Mouse (Mus musculus): ENCODE measurements around the gene Mnd1. TPM values are rescaled to one million over a fixed set of nuclear protein-coding genes. Genes with fewer than 3 reads are reported as not detected.

Gene Mnd1
- polyA plus RNA-seq, 2 experiments from 2014 or later = 1.7 to 3.8 TPM

GRCm38 (mm10) chr3:84041739-84042138 is 113.8 kb downstream of the Mnd1 start:
- ATAC-seq = no peak

- peak; percentile 78 for ATAC-seq
These were observed 115.0 kb downstream of the Mnd1 start for GRCm38 (mm10) chr3:84040476-84041082.

GRCm38 (mm10) chr3:84039646-84040475 is 115.7 kb downstream of the Mnd1 start, which contains the start of gene Tmem131l:
Tmem131l (minus strand) TSS chr3:84040175.
- ATAC-seq = peak; percentile 33

GRCm38 (mm10) chr3:84038981-84039645 is 116.5 kb downstream of the Mnd1 start:
- peak; percentile 8 for ATAC-seq

- no peak for ATAC-seq
These were observed 117.5 kb downstream of the Mnd1 start for GRCm38 (mm10) chr3:84038126-84038525.

Other genes with a start within 250 kb of the Mnd1 start
- 10 to 100 TPM; 28.5 to 36.1 TPM for gene Tmem131l, start 115.6 kb downstream of the Mnd1 start, polyA plus RNA-seq (2017; shearing (Covaris generic))
- gene Gm6525, start 18.3 kb upstream of the Mnd1 start, polyA plus RNA-seq (2017; shearing (Covaris generic)) = not detected
- gene Trim2, start 151.1 kb upstream of the Mnd1 start, polyA plus RNA-seq (2017; shearing (Covaris generic)) = 1 to 10 TPM; 1.2 to 2.3 TPM

Data from activated CD4-positive, CD25-positive, alpha-beta regulatory T cell, adult 4 months (primary cell).